Mouse (Mus musculus) spleen, adult 2 months (tissue): ENCODE results near the gene Slc4a3.

Experiments used
- CTCF ChIP-seq: fragments of 200-500 bp; IDR thresholded peaks from 2 replicates; pipeline ENCODE4 v1.5.1; 2011; ENCODE audit warnings: mild to moderate bottlenecking, inconsistent platforms; ENCODE audit not compliant: insufficient read depth, insufficient read length, insufficient replicate concordance; ENCODE audit errors: extremely low read depth
- POLR2A ChIP-seq: fragments of 200-500 bp; IDR thresholded peaks from 2 replicates; pipeline ENCODE4 v1.6.1; 2011; ENCODE audit warnings: low read depth, low read length, inconsistent platforms

- TF ChIP-seq CTCF (no peak), POLR2A (no peak)
These were observed 9.6 kb downstream of the Slc4a3 start for GRCm38 (mm10) chr1:75555680-75556079.
